Mouse (Mus musculus) midbrain, embryonic 14.5 days (tissue): ENCODE data around the gene Prpf4. TPM values are rescaled to one million over a fixed set of nuclear protein-coding genes. Genes with fewer than 3 reads are reported as not detected.

Source experiments
- ATAC-seq: fragments of 200-750 bp; cut with Nextera tagmentation; 2 replicates; pipeline ENCODE4 v1.8.0; 2017; ENCODE audit warnings: moderate number of reproducible peaks, moderate library complexity; ENCODE audit not compliant: low FRiP score, low TSS enrichment
- DNase-seq: peaks from one replicate; pipeline ENCODE4 v3.0.0-alpha.2; 2015
- H3K27ac ChIP-seq: fragments of 300-500 bp; sonication (generic); replicated peaks from 2 replicates; pipeline ENCODE4 v1.5.1; 2014; ENCODE audit warnings: mild to moderate bottlenecking, low read depth, low read length, moderate library complexity
- H3K27me3 ChIP-seq: fragments of 300-500 bp; sonication (generic); 2 replicates; pipeline ENCODE4 v1.6.1; 2014; ENCODE audit warnings: low read length, control low read depth, mixed read lengths; ENCODE audit not compliant: control insufficient read depth, insufficient read depth
- H3K36me3 ChIP-seq: fragments of 300-500 bp; sonication (generic); 2 replicates; pipeline ENCODE4 v1.6.1; 2014; ENCODE audit warnings: low read length, control low read depth; ENCODE audit not compliant: control insufficient read depth, insufficient read depth
- H3K4me1 ChIP-seq: fragments of 300-500 bp; sonication (generic); 2 replicates; pipeline ENCODE4 v1.6.1; 2014; ENCODE audit warnings: mild to moderate bottlenecking, antibody characterized with exemption, low read length, control low read depth; ENCODE audit not compliant: control insufficient read depth, insufficient read depth
- H3K4me2 ChIP-seq: fragments of 300-500 bp; sonication (generic); 2 replicates; pipeline ENCODE4 v1.6.1; 2014; ENCODE audit warnings: mild to moderate bottlenecking, low read length, moderate library complexity
- H3K4me3 ChIP-seq: fragments of 300-500 bp; sonication (generic); replicated peaks from 2 replicates; pipeline ENCODE4 v1.5.1; 2014; ENCODE audit warnings: low read depth, low read length
- H3K9ac ChIP-seq: fragments of 300-500 bp; sonication (generic); replicated peaks from 2 replicates; pipeline ENCODE4 v1.6.1; 2014; ENCODE audit warnings: mild to moderate bottlenecking, low read length, moderate library complexity
- H3K9me3 ChIP-seq: fragments of 300-500 bp; sonication (generic); 2 replicates; pipeline ENCODE4 v1.6.1; 2016; ENCODE audit warnings: low read length, control low read depth, mixed read lengths; ENCODE audit not compliant: control insufficient read depth
- WGBS: fragments of 180-500 bp; shearing (Covaris S2); extraction: QIAGEN DNeasy Blood & Tissue Kit; methylation state at CpG from one replicate; pipeline ENCODE4 v1.1.7; 2014; 5-methylcytosine and 5-hydroxymethylcytosine counted together
- polyA plus RNA-seq: library from polyadenylated mRNA; unstranded; fragments of >200 nt; fragmentation: Nextera tagmentation; extraction: Ambion mirVana; gene quantifications from 2 replicates; pipeline ENCODE4 v1.2.1, GENCODE M21; 2014

Gene Prpf4
- polyA plus RNA-seq, 1 experiment from 2014 or later: 15.9 TPM

- no peak overlapping the region for H3K4me2 ChIP-seq
- H3K27ac ChIP-seq: no peak overlapping the region
- ATAC-seq (no peak), DNase-seq (no peak)
- H3K9ac ChIP-seq: no peak overlapping the region
- H3K9me3 ChIP-seq: no peaks in the 10 kb centered on the region
- H3K27me3 ChIP-seq: no peaks in the 10 kb centered on the region
- 91% methylated on average over 1 of the region's 1 CpGs for WGBS
- H3K36me3 ChIP-seq: no peaks in the 10 kb centered on the region
- no peak overlapping the region for H3K4me3 ChIP-seq
- H3K4me1 ChIP-seq: no peaks in the 10 kb centered on the region
Observed at GRCm38 (mm10) chr4:62468158-62468557, 59.6 kb downstream of the Prpf4 start.

- Histone ChIP-seq H3K4me2 (peak within 1 kb of the TSS; percentile 77), H3K4me3 (peak within 1 kb of the TSS; percentile 58), H3K27me3 (no peaks in the 10 kb centered on the region), H3K36me3 (no peaks in the 10 kb centered on the region), H3K9ac (peak within 1 kb of the TSS; percentile 67), H3K9me3 (no peaks in the 10 kb centered on the region), H3K27ac (0 out of 2 replicates have a peak within 1 kb of the TSS, but pooled peaks have one; percentile 28), H3K4me1 (no peaks in the 10 kb centered on the region)
- under 1% methylated on average over 30 of the region's 30 CpGs for WGBS
- peak; percentile 93 for DNase-seq
- peak; percentile 91 for ATAC-seq
Observed at GRCm38 (mm10) chr4:62470598-62471051, 62.0 kb downstream of the Prpf4 start, which contains the start of gene Wdr31. Wdr31 (minus strand) TSS chr4:62470896.

- H3K9ac ChIP-seq: no peak overlapping the region
- H3K4me3 ChIP-seq: no peak overlapping the region
- no peak for ATAC-seq
- DNase-seq: no peak
- H3K9me3 ChIP-seq: no peaks in the 10 kb centered on the region
- H3K4me1 ChIP-seq: no peaks in the 10 kb centered on the region
- no peak overlapping the region for H3K27ac ChIP-seq
- WGBS: 99% methylated on average over 2 of the region's 2 CpGs
- H3K27me3 ChIP-seq: 0 out of 2 replicates have a peak, but pooled peaks cover 3% of the 10 kb centered on the region
- no peaks in the 10 kb centered on the region for H3K36me3 ChIP-seq
- H3K4me2 ChIP-seq: no peak overlapping the region
Observed at GRCm38 (mm10) chr4:62472071-62472470, 63.5 kb downstream of the Prpf4 start.

GRCm38 (mm10) chr4:62475131-62475530 lies 66.5 kb downstream of the Prpf4 start:
- no peak for DNase-seq
- Histone ChIP-seq H3K4me3 (no peak overlapping the region), H3K36me3 (no peaks in the 10 kb centered on the region), H3K27ac (no peak overlapping the region), H3K4me1 (peaks cover 7% of the 10 kb centered on the region; the same call in 1 of the 2 replicates), H3K9me3 (no peaks in the 10 kb centered on the region), H3K27me3 (peaks cover 13% of the 10 kb centered on the region; the same call in 1 of the 2 replicates), H3K9ac (no peak overlapping the region), H3K4me2 (no peak overlapping the region)
- no peak for ATAC-seq
- 94% methylated on average over 2 of the region's 2 CpGs for WGBS

- Histone ChIP-seq H3K4me1 (peaks cover 7% of the 10 kb centered on the region; the same call in 1 of the 2 replicates), H3K9me3 (no peaks in the 10 kb centered on the region), H3K27me3 (peaks cover 15% of the 10 kb centered on the region; the same call in 1 of the 2 replicates), H3K27ac (no peak overlapping the region), H3K4me2 (no peak overlapping the region), H3K9ac (no peak overlapping the region), H3K36me3 (no peaks in the 10 kb centered on the region), H3K4me3 (no peak overlapping the region)
- DNase-seq: no peak
- WGBS: 94% methylated on average over 6 of the region's 6 CpGs
- no peak for ATAC-seq
Observed at GRCm38 (mm10) chr4:62475793-62476192, 67.2 kb downstream of the Prpf4 start.

Other genes starting within 250 kb of the Prpf4 start
- 35.8 and 39.2 TPM in 2 replicates for gene Zfp37, start 177.8 kb upstream of the Prpf4 start, polyA plus RNA-seq
- gene Slc31a2, start 146.2 kb upstream of the Prpf4 start, polyA plus RNA-seq: 9.2 and 10.2 TPM in 2 replicates
- 17.6 and 23.0 TPM in 2 replicates for gene Fkbp15, start 48.2 kb upstream of the Prpf4 start, polyA plus RNA-seq
- 24.8 and 38.1 TPM in 2 replicates for gene Slc31a1, start 48.1 kb upstream of the Prpf4 start, polyA plus RNA-seq
- gene Cdc26, start 155 bp upstream of the Prpf4 start, polyA plus RNA-seq: 97.5 and 98.5 TPM in 2 replicates
- 0.15 TPM in 1 of 2 replicates, not detected in the other for gene Rnf183, start 26.5 kb downstream of the Prpf4 start, polyA plus RNA-seq
- gene Wdr31, start 62.1 kb downstream of the Prpf4 start, polyA plus RNA-seq: 9.3 and 10.2 TPM in 2 replicates
- gene Bspry, start 71.3 kb downstream of the Prpf4 start, polyA plus RNA-seq: 0.32 and 0.43 TPM in 2 replicates
- gene Hdhd3, start 94.7 kb downstream of the Prpf4 start, polyA plus RNA-seq: 12.8 and 14.1 TPM in 2 replicates
- gene Alad, start 111.1 kb downstream of the Prpf4 start, polyA plus RNA-seq: 69.3 and 78.8 TPM in 2 replicates
- gene Pole3, start 116.3 kb downstream of the Prpf4 start, polyA plus RNA-seq: 50.9 and 63.5 TPM in 2 replicates
- 0.78 and 1.6 TPM in 2 replicates for gene 4933430I17Rik, start 116.6 kb downstream of the Prpf4 start, polyA plus RNA-seq
- 49.1 and 63.3 TPM in 2 replicates for gene Rgs3, start 151.1 kb downstream of the Prpf4 start, polyA plus RNA-seq